Mouse (Mus musculus) midbrain, embryonic 16.5 days (tissue): ENCODE measurements around the gene Camkmt. TPM values are rescaled to one million over a fixed set of nuclear protein-coding genes. Genes with fewer than 3 reads are reported as not detected.

Experiments used
- ATAC-seq: fragments of 200-750 bp; cut with Nextera tagmentation; 2 replicates; pipeline ENCODE4 v1.8.0; 2017; ENCODE audit warnings: moderate TSS enrichment
- H3K27ac ChIP-seq: fragments of 300-500 bp; sonication (generic); 2 replicates; pipeline ENCODE4 v1.5.1; 2014; ENCODE audit warnings: mild to moderate bottlenecking, low read length, mixed read lengths
- H3K27me3 ChIP-seq: fragments of 300-500 bp; sonication (generic); 2 replicates; pipeline ENCODE4 v1.6.1; 2014; ENCODE audit warnings: low read depth, low read length, mixed read lengths; ENCODE audit not compliant: control insufficient read depth, insufficient read depth
- H3K36me3 ChIP-seq: fragments of 300-500 bp; sonication (generic); 2 replicates; pipeline ENCODE4 v1.6.1; 2014; ENCODE audit warnings: mild to moderate bottlenecking, low read length, moderate library complexity, mixed read lengths; ENCODE audit not compliant: control insufficient read depth, insufficient read depth
- H3K4me1 ChIP-seq: fragments of 300-500 bp; sonication (generic); 2 replicates; pipeline ENCODE4 v1.6.1; 2014; ENCODE audit warnings: mild to moderate bottlenecking, low read length, mixed read lengths; ENCODE audit not compliant: control insufficient read depth, insufficient read depth
- H3K4me2 ChIP-seq: fragments of 300-500 bp; sonication (generic); 2 replicates; pipeline ENCODE4 v1.6.1; 2014; ENCODE audit warnings: mild to moderate bottlenecking, low read length, mixed read lengths
- H3K4me3 ChIP-seq: fragments of 300-500 bp; sonication (generic); 2 replicates; pipeline ENCODE4 v1.5.1; 2014; ENCODE audit warnings: low read depth, mild to moderate bottlenecking, low read length, moderate library complexity, mixed read lengths
- H3K9ac ChIP-seq: fragments of 300-500 bp; sonication (generic); 2 replicates; pipeline ENCODE4 v1.6.1; 2014; ENCODE audit warnings: low read depth, low read length, mixed read lengths
- H3K9me3 ChIP-seq: fragments of 300-500 bp; sonication (generic); replicated peaks from 2 replicates; pipeline ENCODE4 v1.6.1; 2014; ENCODE audit warnings: mild to moderate bottlenecking, low read length, mixed read lengths; ENCODE audit not compliant: control insufficient read depth, poor library complexity, severe bottlenecking
- WGBS: fragments of 180-500 bp; shearing (Covaris S2); extraction: QIAGEN DNeasy Blood & Tissue Kit; methylation state at CpG from one replicate; pipeline ENCODE4 v1.1.7; 2014; 5-methylcytosine and 5-hydroxymethylcytosine counted together
- polyA plus RNA-seq: library from polyadenylated mRNA; unstranded; fragments of >200 nt; fragmentation: Nextera tagmentation; extraction: Ambion mirVana; gene quantifications from 2 replicates; pipeline ENCODE4 v1.2.1, GENCODE M21; 2015

The Camkmt gene
- polyA plus RNA-seq, 1 experiment from 2014 or later, result 23.2 TPM

DNA sequence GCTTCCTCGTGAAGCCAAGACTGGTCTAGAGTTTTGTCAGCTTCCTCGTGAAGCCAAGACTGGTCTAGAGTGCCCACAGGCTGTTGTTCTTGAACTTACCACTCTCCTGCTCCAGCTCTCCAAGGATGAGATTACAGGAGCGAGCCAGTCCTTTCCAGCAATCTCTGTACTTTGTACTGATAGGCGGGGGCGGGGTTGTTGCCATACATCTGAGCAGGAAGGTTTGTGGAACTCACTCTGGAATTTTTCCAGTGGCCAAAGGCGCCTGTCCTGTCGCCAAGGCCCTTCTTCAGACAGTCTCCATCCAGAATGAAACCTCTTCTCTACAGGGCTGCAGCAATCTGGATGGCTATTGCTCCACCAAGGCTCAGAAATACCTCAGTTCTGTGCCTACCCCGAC is 393.7 kb downstream of the Camkmt start:
- 69% methylated on average over 8 of the region's 8 CpGs for WGBS
- no peak overlapping the region for H3K9ac ChIP-seq
- no peak for ATAC-seq
- peaks cover 55% of the 10 kb centered on the region for H3K27me3 ChIP-seq
- no peak overlapping the region for H3K27ac ChIP-seq
- no peaks in the 10 kb centered on the region for H3K9me3 ChIP-seq
- H3K36me3 ChIP-seq, result no peaks in the 10 kb centered on the region
- peaks cover 8% of the 10 kb centered on the region; the same call in 1 of the 2 replicates for H3K4me1 ChIP-seq
- H3K4me2 ChIP-seq, result no peak overlapping the region
- H3K4me3 ChIP-seq, result no peak overlapping the region

DNA sequence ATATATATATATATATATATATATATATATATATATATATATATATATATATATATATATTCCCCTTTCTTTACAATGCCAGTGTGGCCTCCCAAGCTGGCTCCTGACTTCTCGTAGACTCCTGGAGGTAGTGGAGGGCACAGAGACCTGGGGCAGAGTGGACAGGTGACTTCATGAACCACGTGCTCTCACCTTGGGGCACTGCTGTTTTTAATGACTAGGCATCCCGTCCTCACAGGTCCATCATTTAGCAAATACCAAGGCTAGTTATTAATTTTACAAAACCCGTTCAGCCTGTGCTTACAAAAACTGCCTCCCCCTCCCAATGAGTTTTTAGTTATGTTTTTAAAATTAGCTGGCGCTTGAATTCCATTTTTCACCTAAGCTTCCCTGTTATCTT is 394.2 kb downstream of the Camkmt start:
- Histone ChIP-seq H3K9ac (no peak overlapping the region), H3K36me3 (no peaks in the 10 kb centered on the region), H3K4me2 (no peak overlapping the region), H3K27ac (no peak overlapping the region), H3K4me3 (no peak overlapping the region), H3K9me3 (no peaks in the 10 kb centered on the region), H3K27me3 (peaks cover 59% of the 10 kb centered on the region), H3K4me1 (peaks cover 8% of the 10 kb centered on the region; the same call in 1 of the 2 replicates)
- WGBS, result 39% methylated on average over 5 of the region's 5 CpGs
- no peak for ATAC-seq

DNA sequence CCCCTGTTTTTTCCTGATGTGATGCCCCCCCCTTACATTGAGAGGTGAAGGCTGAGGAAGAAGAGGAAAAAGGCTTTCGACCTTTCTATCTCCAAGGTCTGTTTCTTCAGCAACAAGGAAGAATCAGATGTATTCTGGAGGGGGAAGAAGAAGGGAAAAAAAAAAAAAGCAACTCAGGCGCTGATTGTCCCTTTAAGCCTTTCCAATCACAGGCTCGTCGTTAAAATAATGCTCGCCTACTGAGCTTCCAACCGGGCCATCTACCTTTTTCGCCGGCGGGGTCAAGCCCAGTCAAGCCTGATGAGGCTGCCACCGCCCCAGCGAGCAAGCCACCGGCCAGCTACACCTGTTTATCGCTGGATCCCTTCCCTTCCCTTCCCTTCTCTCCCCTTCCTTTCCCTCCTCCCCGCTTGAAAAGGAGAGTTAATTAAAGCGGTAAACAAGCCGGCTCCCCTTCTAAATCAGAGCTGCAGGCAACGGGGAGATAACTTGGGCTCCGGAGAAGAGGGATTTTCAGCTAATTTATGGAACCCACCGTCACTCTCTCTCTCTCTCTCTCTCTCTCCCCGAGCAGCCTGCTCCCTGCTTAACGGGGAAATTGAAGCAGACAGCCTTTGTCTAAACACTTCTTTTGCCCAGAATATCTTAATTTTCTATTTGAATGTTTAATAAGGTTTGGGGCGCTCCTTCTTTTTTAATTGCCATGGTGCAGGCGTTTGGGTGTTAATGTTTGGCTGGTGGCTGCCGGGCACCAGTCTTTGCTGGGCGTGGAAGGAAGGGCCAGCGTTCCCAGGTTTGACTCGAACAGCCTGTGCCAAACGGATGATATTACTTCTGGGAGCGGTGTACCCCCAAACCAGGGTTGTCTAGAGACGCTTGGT is 395.0 kb downstream of the Camkmt start:
- H3K9me3 ChIP-seq, result no peaks in the 10 kb centered on the region
- no peak overlapping the region for H3K9ac ChIP-seq
- WGBS, result under 1% methylated on average over 30 of the region's 30 CpGs
- no peak for ATAC-seq
- peaks cover 8% of the 10 kb centered on the region; the same call in 1 of the 2 replicates for H3K4me1 ChIP-seq
- H3K27me3 ChIP-seq, result peaks cover 62% of the 10 kb centered on the region
- peak overlapping the region; percentile 63 for H3K27ac ChIP-seq
- no peaks in the 10 kb centered on the region for H3K36me3 ChIP-seq
- H3K4me2 ChIP-seq, result peak overlapping the region; percentile 43
- H3K4me3 ChIP-seq, result peak overlapping the region; percentile 10

DNA sequence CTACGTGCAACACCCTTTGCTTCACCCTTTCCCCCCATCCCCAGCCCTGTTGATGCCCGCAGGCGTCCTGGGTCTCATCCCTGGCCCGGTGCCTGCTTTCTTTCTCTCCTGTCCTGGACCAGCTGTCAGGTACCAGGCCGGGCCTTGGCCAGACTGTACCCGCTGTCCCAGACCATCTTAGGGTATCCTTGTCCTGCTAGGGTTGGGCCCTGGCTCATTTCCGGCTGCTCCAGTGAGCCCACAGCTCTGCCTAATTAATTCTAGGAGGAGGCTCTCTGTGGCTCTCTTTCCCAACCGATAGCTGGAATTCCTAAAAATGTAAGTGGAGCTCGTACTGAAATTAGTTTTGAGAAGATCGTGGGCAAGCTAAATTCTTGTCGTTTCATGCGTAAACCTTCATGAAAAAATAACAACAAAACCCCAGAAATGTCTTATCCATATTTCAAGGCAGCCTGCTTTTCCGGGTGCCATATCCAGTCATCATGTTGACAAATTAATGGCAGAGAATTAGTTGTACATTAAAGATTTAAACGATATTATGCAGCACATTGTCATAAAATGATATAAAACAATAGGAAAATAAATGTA is 395.7 kb downstream of the Camkmt start:
- Histone ChIP-seq H3K36me3 (no peaks in the 10 kb centered on the region), H3K4me1 (peaks cover 8% of the 10 kb centered on the region; the same call in 1 of the 2 replicates), H3K27me3 (peaks cover 61% of the 10 kb centered on the region), H3K9me3 (no peaks in the 10 kb centered on the region), H3K4me2 (peak overlapping the region; percentile 43), H3K9ac (no peak overlapping the region), H3K4me3 (peak overlapping the region; percentile 10; the same call in 1 of the 2 replicates), H3K27ac (peak overlapping the region; percentile 63)
- whole genome bisulfite sequencing, result 1% methylated on average over 14 of the region's 14 CpGs
- ATAC-seq, result peak; percentile 32; the same call in 1 of the 2 replicates

DNA sequence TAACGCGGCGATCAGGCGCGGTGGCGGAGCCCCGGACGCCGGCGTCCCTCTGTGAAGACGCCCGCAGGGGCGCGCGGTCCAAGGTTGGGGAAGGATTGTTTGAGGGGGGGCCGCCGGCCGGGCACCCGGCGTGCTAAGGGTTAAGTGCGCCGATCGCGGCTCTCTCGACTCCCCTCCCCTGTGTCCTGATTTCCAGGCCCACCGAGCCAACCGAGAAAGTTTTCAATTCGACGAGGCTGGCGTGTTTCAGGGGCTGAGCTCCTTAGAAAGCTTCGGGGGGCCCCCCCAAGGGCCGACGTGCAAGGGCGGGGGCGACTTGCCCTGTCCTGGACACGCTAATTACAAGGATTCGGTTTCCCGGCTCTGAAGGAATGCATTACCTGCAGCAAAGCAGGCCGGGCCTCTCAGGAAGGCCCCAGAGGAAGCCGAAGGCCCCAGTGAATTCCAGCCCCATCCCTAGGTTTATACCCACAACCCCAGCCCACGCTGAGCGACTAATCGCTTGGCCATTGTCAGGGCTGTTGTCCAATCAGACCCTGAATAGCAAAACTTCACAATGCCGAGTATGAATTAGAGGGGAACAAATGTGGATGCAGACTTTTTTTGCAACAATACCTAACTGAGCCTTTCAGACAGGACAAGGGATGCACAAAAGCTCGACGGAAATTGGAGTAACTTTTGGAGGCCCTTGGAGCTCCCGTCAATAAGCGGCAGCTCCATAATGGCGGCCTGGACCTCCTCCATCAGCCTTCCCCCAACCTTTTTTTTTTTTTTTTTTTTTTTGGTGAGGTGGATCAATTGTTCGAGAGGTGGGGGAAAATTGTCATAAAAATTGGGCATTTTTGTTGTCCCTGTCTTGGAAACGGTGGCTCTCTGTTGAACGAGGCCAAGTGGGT is 396.5 kb downstream of the Camkmt start:
- Histone ChIP-seq H3K9ac (no peak overlapping the region), H3K36me3 (no peaks in the 10 kb centered on the region), H3K4me2 (peak overlapping the region; percentile 38), H3K4me3 (no peak overlapping the region), H3K4me1 (peaks cover 8% of the 10 kb centered on the region; the same call in 1 of the 2 replicates), H3K27ac (peak overlapping the region; percentile 29; the same call in 1 of the 2 replicates), H3K9me3 (no peaks in the 10 kb centered on the region), H3K27me3 (peaks cover 61% of the 10 kb centered on the region)
- peak; percentile 56; the same call in 1 of the 2 replicates for ATAC-seq
- 1% methylated on average over 52 of the region's 52 CpGs for WGBS

DNA sequence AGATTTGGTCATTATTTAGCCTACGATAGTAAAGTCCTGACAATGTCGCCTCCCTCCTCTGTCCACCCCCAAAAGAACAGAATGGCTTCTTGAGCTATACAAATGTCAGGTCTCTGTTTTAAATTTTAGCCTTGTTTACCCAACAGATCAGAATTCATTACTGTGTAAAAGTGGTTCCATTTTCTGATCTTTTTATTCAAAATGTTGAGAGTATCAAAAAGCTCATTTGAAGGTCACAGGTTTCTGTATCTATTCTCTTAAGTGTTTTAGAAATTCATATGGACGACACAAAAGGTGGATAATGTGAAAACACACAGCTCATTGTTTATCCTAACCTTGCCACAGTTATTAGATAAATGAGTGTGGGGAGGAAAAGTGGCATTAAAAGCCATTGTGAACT is 397.2 kb downstream of the Camkmt start:
- H3K27me3 ChIP-seq, result peaks cover 55% of the 10 kb centered on the region
- H3K4me2 ChIP-seq, result no peak overlapping the region
- no peak overlapping the region for H3K27ac ChIP-seq
- no peak for ATAC-seq
- WGBS, result 17% methylated on average over 3 of the region's 3 CpGs
- H3K9me3 ChIP-seq, result no peaks in the 10 kb centered on the region
- no peak overlapping the region for H3K9ac ChIP-seq
- peaks cover 8% of the 10 kb centered on the region; the same call in 1 of the 2 replicates for H3K4me1 ChIP-seq
- no peaks in the 10 kb centered on the region for H3K36me3 ChIP-seq
- H3K4me3 ChIP-seq, result no peak overlapping the region

GRCm38 (mm10) chr17:85488601-85489487 is 398.5 kb downstream of the Camkmt start:
- no peaks in the 10 kb centered on the region for H3K36me3 ChIP-seq
- no peaks in the 10 kb centered on the region for H3K9me3 ChIP-seq
- H3K9ac ChIP-seq, result no peak overlapping the region
- ATAC-seq, result no peak
- peaks cover 8% of the 10 kb centered on the region; the same call in 1 of the 2 replicates for H3K4me1 ChIP-seq
- no peak overlapping the region for H3K4me3 ChIP-seq
- peaks cover 50% of the 10 kb centered on the region for H3K27me3 ChIP-seq
- WGBS, result 8% methylated on average over 14 of the region's 14 CpGs
- H3K27ac ChIP-seq, result no peak overlapping the region
- no peak overlapping the region for H3K4me2 ChIP-seq

GRCm38 (mm10) chr17:85489488-85489980 is 399.2 kb downstream of the Camkmt start:
- 5% methylated on average over 10 of the region's 10 CpGs for WGBS
- H3K9ac ChIP-seq, result no peak overlapping the region
- H3K4me2 ChIP-seq, result no peak overlapping the region
- H3K9me3 ChIP-seq, result no peaks in the 10 kb centered on the region
- no peak overlapping the region for H3K27ac ChIP-seq
- no peak for ATAC-seq
- no peaks in the 10 kb centered on the region for H3K36me3 ChIP-seq
- peaks cover 8% of the 10 kb centered on the region; the same call in 1 of the 2 replicates for H3K4me1 ChIP-seq
- no peak overlapping the region for H3K4me3 ChIP-seq
- peaks cover 48% of the 10 kb centered on the region for H3K27me3 ChIP-seq
